Mouse (Mus musculus) ES-E14 (cell line): ENCODE results near the gene Lsm4.

Experiments used
- CHD2 ChIP-seq: IDR thresholded peaks from 2 replicates; pipeline ENCODE4 v1.6.1; 2014; ENCODE audit warnings: mild to moderate bottlenecking, low read depth, low read length, inconsistent platforms
- HCFC1 ChIP-seq: IDR thresholded peaks from 2 replicates; pipeline ENCODE4 v1.6.1; 2012; ENCODE audit warnings: low read length, inconsistent platforms, borderline replicate concordance; ENCODE audit not compliant: insufficient read depth
- MAFK ChIP-seq: IDR thresholded peaks from 2 replicates; pipeline ENCODE4 v1.6.1; 2014; ENCODE audit warnings: mild to moderate bottlenecking, low read depth, low read length, inconsistent platforms; ENCODE audit not compliant: insufficient read depth
- ZNF384 ChIP-seq: IDR thresholded peaks from 2 replicates; pipeline ENCODE4 v1.6.1; 2012; ENCODE audit warnings: low read depth, low read length, inconsistent platforms

GRCm38 (mm10) chr8:70632346-70632892 is 40.6 kb upstream of the Lsm4 start, which contains the start of gene Gdf15:
- TF ChIP-seq MAFK (no peak), ZNF384 (no peak), CHD2 (no peak), HCFC1 (no peak)
